Mouse (Mus musculus) T-helper 17 cell (primary cell): Measurements from ENCODE around the gene Trio.

Experiments
- in situ Hi-C, 2 experiments: fragments of 300-600 bp; cut with MboI, MseI; formaldehyde crosslinking; loops; 1 replicate in 1 of 2; 2 replicates in 1 of 2; pipeline ENCODE4 v1.15.1; 2025; ENCODE audit warnings: high pct_unique_total_duplicates in 2 of 2

Trio gene

GRCm38 (mm10) chr15:27996750-27997149 lies 28.9 kb downstream of the Trio start:
- in situ Hi-C loops = no loop called here

DNA sequence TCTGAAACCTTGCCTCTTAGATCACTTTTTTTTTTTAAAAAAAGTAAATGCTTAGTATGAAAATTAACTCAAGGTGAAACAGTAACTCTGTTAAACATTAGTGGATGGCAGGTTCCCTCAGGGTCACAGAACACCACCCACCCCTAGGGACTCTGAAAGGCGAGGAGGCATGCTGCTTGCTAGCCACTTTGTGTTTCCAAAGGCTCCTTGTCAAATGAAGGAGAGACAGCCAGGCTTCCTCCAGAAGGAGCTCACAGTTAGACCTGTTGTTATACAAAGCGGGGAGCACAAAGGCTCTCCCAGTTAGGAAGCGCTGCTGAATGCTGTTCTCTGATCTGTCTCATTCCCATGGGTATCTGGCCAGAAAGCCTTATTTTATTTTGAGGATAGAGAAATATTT lies 30.2 kb downstream of the Trio start:
- in situ Hi-C loops = no loop called here

DNA sequence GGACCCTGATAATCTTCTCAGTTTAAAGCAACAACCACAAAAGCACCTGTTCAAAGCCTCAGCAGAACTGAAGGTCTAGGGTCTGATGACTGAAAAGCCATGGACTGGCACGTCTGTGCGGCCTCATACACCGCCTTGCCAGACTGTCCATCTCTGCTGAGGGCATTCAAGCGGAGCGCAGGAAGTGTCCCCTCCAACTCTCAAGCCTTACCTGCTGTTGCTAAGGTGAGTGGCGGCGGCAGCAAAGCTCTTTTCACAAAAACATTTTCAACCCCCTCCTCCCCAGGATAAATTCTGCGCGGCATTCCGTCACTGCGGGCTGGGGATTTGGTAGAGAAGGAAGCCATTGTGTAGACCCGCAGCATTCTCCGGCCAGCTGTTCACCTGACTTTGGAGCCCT lies 30.8 kb downstream of the Trio start:
- in situ Hi-C loops = no loop called here

DNA sequence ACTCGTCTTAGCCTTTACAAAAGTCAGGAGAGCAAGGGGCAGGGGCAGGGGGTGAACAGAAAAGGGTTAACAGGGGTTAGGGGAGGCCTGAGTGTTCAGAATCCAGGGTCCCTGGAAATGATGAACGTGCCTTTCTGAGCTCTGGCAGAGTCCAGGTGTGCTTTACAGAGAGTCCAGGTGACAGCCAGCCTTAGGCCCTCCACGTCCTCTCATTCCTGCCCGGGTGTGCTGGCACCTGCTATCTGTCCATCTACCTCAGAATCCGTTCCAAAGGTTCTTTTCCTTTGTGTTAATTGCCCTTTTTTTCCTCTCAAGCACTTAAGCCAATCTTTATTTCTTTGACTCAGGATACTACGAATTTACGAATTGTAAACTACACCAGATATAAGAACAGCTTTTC lies 32.1 kb downstream of the Trio start:
- in situ Hi-C loops = no loop called here

GRCm38 (mm10) chr15:27992596-27992995 lies 33.1 kb downstream of the Trio start:
- in situ Hi-C loops = no loop called here

DNA sequence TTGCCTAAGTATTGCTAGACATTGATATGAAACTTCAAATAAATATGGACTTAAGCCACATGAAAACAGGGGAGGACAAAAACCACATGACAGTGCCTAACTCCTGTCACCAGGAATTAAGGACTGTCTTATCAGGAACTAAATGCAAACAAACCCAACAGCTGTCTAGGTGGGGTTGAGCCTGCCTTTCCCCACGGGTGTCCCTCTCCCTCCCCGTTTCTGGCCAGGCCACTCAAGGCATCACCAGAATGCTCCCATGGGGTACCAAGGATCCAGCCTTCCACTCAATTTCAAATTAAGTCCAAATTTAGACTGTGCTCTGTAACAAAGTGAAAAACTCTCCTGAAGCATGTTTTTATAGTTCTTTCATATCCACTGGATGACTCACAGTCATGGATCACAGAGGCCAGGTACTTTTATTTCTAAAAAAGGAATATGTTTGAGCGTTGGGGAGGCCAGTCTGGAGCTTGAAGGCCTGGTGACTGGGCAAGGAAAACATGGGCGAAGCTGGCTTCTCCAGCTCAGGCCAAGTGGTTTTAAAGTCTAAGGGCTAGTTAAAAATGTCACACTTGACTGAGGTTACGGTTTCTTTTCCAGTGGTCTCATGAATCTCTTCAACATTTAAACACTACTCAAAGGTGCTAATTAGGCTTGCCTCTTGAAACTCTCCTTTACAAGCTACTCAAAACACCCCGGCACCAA lies 33.6 kb downstream of the Trio start:
- in situ Hi-C loops = no loop called here

GRCm38 (mm10) chr15:27991066-27991701 lies 34.5 kb downstream of the Trio start:
- in situ Hi-C loops = no loop called here

DNA sequence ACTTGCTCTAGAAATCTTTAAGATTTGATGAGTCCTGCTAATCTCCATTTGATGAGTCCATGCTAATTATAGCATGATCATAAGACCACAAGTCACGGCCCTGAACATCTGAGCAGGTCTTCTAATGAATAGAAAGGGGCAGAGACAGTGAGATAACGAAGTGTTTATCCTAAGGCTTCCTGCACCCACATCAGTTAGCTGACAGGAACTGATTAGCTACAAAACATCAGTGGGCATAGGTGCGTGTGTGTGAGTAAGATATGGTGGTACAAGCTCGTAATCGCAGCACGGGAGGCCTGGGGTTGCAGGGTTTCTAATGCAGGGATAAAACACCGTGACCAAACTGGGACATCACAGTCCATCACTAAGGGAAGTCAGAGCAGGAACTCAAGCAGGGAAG lies 37.7 kb downstream of the Trio start:
- in situ Hi-C loops = no loop called here

DNA sequence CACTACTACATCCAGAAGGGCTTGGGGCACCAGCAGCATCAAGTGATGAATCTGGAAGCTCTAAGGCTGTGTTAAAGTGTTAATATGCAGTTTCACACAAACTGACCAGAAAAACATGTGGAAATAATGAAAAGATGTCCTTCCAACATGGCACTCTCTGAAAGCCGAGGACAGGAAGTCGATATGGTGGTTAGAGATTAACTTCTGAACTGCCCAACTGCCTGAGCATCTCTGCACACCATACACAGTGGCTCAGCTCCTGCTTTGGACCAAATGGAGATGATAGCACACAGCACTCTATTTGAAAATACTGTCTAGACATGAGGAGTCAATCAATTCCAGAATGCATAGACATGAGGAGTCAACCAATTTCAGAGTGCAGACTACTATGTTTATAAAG lies 40.8 kb downstream of the Trio start:
- in situ Hi-C loops = no loop called here

DNA sequence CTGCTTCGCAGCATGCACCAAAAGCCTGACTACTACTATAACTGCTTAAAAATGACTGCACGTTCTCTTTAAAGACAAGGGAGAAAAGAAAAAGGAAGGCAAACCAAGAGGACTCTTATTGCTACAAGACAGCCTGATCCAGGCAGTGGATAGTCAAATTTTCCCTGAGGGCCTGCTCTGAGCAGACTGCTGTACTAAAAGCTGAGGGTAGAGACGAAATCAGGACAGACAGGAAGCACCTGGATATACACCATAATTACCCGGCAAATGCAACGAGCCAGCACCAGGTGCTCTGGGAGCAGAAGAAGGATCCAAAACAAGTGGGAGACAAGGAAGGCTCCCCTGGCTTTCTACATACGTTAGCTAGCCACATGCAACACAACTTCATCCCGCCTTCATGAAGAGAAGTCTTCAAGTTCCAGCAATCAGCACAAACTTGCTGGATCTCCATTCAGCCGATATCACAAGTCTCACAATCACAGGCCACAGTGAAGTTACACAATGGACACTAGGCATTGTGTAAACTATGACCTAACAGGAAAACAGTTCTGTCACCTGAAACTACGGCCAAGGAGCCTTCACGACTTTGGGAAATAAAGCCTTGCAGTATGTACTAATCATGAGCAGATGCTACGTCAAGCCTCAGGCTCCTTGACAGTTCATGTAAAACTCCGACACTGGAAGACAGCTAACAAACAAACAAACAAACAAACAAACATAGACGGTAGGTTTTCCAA lies 43.7 kb downstream of the Trio start:
- in situ Hi-C loops = no loop called here

DNA sequence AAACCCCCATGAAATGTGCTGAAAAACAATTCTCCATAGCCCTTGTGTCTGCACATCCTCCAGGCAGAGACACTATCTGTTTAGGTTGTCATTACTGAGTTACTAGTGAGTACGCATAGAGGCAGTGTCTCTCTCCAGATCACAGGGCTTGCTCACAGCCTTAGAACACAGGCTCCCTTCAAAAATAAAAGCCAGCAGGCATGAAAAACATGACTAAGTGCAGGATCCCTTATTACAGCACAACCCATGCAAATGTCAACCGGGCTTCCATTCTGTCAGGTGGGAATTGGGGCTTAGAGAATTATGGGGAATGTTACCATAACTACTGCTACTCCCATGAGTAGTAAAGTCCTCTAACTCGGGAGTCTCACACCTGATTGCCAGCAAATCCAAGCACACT lies 44.4 kb downstream of the Trio start:
- in situ Hi-C loops = no loop called here

DNA sequence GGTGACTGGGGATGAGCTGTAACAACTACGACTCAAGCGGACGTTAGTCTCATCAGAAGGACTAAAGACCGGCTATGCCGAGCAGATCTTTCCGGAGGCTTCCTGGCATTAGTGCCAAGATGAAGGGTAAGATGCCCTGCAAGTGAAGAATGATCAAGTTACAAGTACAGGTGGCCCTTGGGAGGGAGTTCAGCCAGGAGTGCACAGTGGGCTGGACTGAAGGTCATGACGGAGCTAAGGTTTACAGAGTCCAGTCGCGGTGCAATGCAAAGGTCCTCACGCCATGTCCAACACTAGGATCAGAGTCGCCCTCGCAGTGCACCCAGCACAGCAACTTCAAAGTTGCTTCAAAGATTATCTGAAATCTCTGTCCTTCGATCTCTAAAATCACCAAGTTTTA lies 45.2 kb downstream of the Trio start:
- in situ Hi-C loops = no loop called here

DNA sequence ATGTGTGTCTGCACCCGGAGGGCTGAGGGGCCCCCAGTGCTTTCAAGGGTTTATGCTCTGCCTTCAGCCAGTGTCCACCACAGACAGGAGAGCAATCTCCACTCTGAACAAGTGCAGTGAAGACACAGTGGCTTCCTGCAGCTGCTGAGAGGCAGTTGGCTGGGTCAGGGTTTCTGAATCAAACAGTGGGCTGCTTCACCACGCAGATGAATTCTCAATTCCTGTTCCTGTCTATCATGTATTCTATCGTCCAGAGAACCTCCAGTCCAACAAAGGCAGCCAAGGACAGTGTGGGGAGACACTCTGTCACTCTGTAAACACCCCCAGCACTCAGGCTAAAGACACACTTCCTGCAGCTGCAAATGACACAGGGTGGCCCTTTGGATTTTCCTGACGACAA lies 48.7 kb downstream of the Trio start:
- in situ Hi-C loops = no loop called here

DNA sequence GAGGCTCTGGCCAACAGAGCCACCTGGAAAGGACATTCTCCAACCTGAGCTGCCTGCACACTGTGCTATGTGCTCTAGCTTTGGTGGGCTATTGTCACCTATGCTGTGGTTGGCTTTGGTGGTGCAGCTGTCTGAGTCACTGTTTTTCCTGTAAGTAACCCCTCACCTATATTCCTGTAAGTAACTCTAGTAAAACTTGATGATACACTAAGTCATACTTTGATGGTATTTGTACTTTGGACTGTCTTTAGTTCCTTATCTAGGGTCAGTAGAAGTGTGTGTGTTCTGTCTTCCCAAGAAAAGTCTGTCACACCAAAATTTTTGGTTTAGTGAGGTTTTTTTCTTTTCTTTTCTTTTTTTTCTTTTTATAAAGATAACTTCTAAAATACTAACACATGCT lies 49.3 kb downstream of the Trio start:
- in situ Hi-C loops = no loop called here

DNA sequence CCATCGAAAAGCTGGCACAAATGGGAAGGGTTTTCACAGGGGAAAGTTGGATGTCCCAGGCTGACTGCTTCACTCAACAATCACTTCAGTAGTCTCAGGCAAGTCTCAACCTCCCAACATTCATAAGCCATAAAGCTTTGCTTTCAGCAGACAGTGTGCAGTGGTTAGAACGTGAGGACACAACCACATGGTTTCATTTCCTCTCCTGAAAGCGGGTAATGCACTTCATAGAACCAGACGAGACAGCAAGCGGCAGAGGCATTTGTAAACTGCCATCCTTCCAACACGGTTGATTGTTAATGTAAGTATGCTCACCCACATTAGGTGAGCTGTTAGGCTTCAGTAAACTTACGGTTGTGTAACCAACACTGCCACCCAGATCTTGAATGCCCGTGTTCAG lies 51.0 kb downstream of the Trio start:
- in situ Hi-C loops = no loop called here

DNA sequence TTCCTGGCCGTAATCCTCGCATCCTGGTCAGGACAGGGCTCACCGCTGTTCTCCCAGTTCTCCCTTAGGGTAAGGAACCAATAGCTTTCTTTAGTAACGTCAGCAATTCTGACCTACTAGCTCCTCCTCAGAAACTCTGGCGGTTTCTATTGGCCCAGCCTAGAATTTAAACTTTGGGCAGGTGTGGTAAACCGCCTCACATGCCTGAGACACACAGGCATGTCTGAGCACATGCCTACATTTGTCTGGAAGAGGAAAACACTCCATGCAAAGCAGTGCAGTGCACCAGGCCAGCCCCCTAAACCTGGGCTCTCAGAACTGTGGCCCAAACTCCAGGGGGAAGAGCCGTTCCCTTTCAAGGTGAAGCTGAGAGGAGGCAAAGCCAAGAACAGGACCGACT lies 57.5 kb downstream of the Trio start:
- in situ Hi-C loops = no loop called here

- in situ Hi-C loops = no loop called here
Measured at GRCm38 (mm10) chr15:27967128-27967876, 58.3 kb downstream of the Trio start.

DNA sequence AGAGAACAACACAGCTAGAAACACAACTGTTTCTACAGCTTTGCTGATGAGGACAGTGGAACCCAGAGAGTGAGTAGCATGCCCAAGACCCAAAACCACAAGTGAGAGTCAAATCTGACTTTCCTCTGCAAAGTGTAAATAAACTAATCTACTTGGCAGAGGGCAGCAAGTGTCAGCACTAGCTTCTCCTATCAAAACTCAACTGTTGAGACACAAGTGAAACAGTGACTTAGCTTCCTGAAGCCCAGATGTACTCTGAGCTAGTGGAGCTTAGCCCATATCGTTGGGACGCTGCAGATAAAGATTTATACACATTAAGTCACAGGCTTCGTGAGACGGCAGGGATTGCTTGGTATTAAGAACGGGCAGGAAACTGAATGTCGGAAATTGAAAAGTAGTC lies 60.8 kb downstream of the Trio start:
- in situ Hi-C loops = no loop called here

DNA sequence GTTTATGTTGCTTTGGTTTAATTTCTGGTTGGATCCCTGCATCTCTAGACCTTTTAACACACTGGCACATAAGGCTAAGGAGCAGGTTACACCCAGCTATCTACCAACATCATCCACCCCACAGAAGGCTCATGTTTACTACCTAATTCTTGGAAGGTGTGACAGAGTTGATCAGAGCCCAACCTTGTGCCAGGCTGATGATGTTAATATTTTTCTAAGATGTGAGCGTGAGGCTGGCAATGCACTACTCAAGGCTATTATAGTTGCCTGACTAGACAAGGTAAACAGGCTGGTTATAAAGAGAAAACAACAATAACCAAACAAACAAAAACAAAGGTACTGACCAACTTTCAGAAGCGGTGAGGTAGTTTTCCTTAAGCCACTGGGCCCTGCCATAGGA lies 62.1 kb downstream of the Trio start:
- in situ Hi-C loops = no loop called here

DNA sequence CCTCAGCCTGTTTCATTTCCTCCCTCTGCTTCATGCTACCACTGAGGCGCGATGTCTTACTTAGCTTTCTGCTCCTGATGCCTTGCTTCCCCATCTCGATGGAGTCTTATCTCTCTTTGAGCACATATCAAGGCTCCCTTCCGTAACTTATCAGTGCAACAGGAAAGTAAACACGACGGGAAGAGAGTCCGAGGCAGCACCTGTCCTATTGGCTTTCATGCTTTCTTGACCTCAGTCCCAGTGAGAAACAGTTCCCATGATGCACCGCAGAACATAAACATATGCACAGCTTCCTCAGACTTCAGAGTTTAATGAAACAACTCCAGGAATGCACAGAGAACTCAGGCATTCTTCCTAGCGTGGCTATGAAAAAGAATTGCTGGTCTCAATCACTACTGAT lies 65.0 kb downstream of the Trio start:
- in situ Hi-C loops = no loop called here

GRCm38 (mm10) chr15:27957867-27958266 lies 67.8 kb downstream of the Trio start:
- in situ Hi-C loops = no loop called here

DNA sequence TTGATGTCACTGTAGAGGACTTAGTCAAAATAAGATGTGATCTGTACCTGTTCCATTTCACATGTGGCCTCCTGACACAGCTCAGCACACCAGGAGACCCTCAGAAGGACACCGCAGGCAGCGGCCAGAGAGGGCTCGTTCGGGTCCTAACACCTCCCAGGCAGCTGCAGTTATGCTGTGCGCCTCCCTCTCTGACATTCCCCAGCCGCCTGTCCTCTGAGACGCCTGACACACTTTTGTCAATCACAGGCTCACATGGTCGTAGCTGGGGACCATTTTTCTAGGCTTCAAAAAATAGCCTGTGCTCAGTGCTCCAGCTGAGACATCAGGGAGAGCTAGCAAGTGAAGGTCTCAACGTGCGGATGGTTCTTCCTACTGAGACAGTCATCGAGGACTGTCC lies 70.0 kb downstream of the Trio start:
- in situ Hi-C loops = no loop called here
